Mouse (Mus musculus) liver, embryonic 11.5 days (tissue): ENCODE results near the gene Astn2. TPM values are rescaled to one million over a fixed set of nuclear protein-coding genes. Genes with fewer than 3 reads are reported as not detected.

Experiments used
- ATAC-seq: fragments of 200-750 bp; cut with Nextera tagmentation; replicated peaks from 2 replicates; pipeline ENCODE4 v1.8.0; 2017; ENCODE audit warnings: moderate number of reproducible peaks, mild to moderate bottlenecking, moderate TSS enrichment, moderate library complexity; ENCODE audit not compliant: low FRiP score
- DNase-seq: peaks from one replicate; pipeline ENCODE4 v3.0.0-alpha.2; 2017; ENCODE audit warnings: low spot score
- H3K27ac ChIP-seq: fragments of 300-500 bp; sonication (generic); 2 replicates; pipeline ENCODE4 v1.5.1; 2014; ENCODE audit warnings: mild to moderate bottlenecking, low read depth, low read length, control low read depth
- H3K27me3 ChIP-seq: fragments of 300-500 bp; sonication (generic); replicated peaks from 2 replicates; pipeline ENCODE4 v1.6.1; 2014; ENCODE audit warnings: low read length, mixed read lengths; ENCODE audit not compliant: control insufficient read depth, insufficient read depth
- H3K36me3 ChIP-seq: fragments of 300-500 bp; sonication (generic); 2 replicates; pipeline ENCODE4 v1.6.1; 2014; ENCODE audit warnings: mild to moderate bottlenecking, low read length, moderate library complexity, mixed read lengths; ENCODE audit not compliant: control insufficient read depth, insufficient read depth
- H3K4me1 ChIP-seq: fragments of 300-500 bp; sonication (generic); replicated peaks from 2 replicates; pipeline ENCODE4 v1.6.1; 2014; ENCODE audit warnings: low read length, mixed read lengths; ENCODE audit not compliant: control insufficient read depth, insufficient read depth
- H3K4me2 ChIP-seq: fragments of 300-500 bp; sonication (generic); 2 replicates; pipeline ENCODE4 v1.6.1; 2014; ENCODE audit warnings: mild to moderate bottlenecking, control low read depth, moderate library complexity
- H3K4me3 ChIP-seq: fragments of 300-500 bp; sonication (generic); 2 replicates; pipeline ENCODE4 v1.5.1; 2014; ENCODE audit warnings: low read depth, low read length, control low read depth
- H3K9ac ChIP-seq: fragments of 300-500 bp; sonication (generic); 2 replicates; pipeline ENCODE4 v1.6.1; 2014; ENCODE audit warnings: low read depth, low read length, control low read depth
- H3K9me3 ChIP-seq: fragments of 300-500 bp; sonication (generic); 2 replicates; pipeline ENCODE4 v1.6.1; 2016; ENCODE audit warnings: low read length, inconsistent platforms, mixed read lengths; ENCODE audit not compliant: control insufficient read depth
- WGBS: fragments of 180-500 bp; shearing (Covaris S2); extraction: QIAGEN DNeasy Blood & Tissue Kit; methylation state at CpG from one replicate; pipeline ENCODE4 v1.1.7; 2014; 5-methylcytosine and 5-hydroxymethylcytosine counted together
- polyA plus RNA-seq: library from polyadenylated mRNA; unstranded; fragments of >200 nt; fragmentation: Nextera tagmentation; extraction: Ambion mirVana; gene quantifications from 2 replicates; pipeline ENCODE4 v1.2.1, GENCODE M21; 2014

Astn2 gene
- polyA plus RNA-seq, 1 experiment from 2014 or later = 0.05 TPM

- Histone ChIP-seq H3K27me3 (no peaks in the 10 kb centered on the region), H3K4me1 (no peaks in the 10 kb centered on the region), H3K4me2 (no peak overlapping the region), H3K4me3 (no peak overlapping the region), H3K27ac (no peak overlapping the region), H3K36me3 (peaks cover 15% of the 10 kb centered on the region; the same call in 1 of the 2 replicates), H3K9ac (no peak overlapping the region), H3K9me3 (no peaks in the 10 kb centered on the region)
- DNase-seq (no peak), ATAC-seq (no peak)
- WGBS = 82% methylated on average over 3 of the region's 3 CpGs
Observed at GRCm38 (mm10) chr4:65620125-65620524, 784.3 kb downstream of the Astn2 start.

GRCm38 (mm10) chr4:65613135-65613534 lies 791.3 kb downstream of the Astn2 start:
- Histone ChIP-seq H3K9me3 (no peaks in the 10 kb centered on the region), H3K36me3 (peaks cover 33% of the 10 kb centered on the region), H3K4me3 (no peak overlapping the region), H3K4me2 (no peak overlapping the region), H3K27me3 (no peaks in the 10 kb centered on the region), H3K27ac (no peak overlapping the region), H3K9ac (no peak overlapping the region), H3K4me1 (no peaks in the 10 kb centered on the region; the same call in 1 of the 2 replicates)
- DNase-seq (no peak), ATAC-seq (no peak)
- WGBS = 95% methylated on average over 14 of the region's 14 CpGs

- Histone ChIP-seq H3K9me3 (no peaks in the 10 kb centered on the region), H3K4me3 (no peak overlapping the region), H3K27me3 (no peaks in the 10 kb centered on the region), H3K27ac (no peak overlapping the region), H3K9ac (no peak overlapping the region), H3K4me1 (peaks cover 16% of the 10 kb centered on the region), H3K36me3 (peaks cover 25% of the 10 kb centered on the region), H3K4me2 (no peak overlapping the region)
- WGBS = 91% methylated on average over 6 of the region's 6 CpGs
- DNase-seq (no peak), ATAC-seq (no peak)
Observed at GRCm38 (mm10) chr4:65610896-65611295, 793.5 kb downstream of the Astn2 start.

DNA sequence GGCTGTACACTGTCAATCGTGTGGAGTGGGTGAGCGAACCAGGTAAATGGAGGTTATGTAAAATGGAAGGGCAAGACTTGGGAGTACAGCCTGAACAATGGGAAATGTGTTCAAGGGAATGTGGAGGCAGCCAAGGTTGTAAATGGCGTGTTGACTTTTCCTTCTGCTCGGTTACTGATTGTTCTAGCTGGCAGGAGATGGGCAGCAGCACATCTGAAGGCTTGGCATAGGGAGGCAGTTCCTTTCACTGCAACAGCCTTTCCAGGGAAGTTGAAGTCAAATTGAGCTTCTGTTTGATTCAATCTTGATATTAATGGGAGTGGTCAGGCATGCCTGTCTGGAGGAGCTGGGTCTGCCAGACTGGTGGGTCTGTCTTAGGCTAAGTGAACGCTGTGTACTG lies 794.1 kb downstream of the Astn2 start:
- Histone ChIP-seq H3K4me1 (peaks cover 20% of the 10 kb centered on the region), H3K9me3 (no peaks in the 10 kb centered on the region), H3K27me3 (no peaks in the 10 kb centered on the region), H3K4me2 (no peak overlapping the region), H3K4me3 (no peak overlapping the region), H3K36me3 (peaks cover 21% of the 10 kb centered on the region), H3K9ac (no peak overlapping the region), H3K27ac (no peak overlapping the region)
- DNase-seq (no peak), ATAC-seq (no peak)
- whole genome bisulfite sequencing = 79% methylated on average over 5 of the region's 5 CpGs

GRCm38 (mm10) chr4:65608112-65608511 lies 796.3 kb downstream of the Astn2 start:
- Histone ChIP-seq H3K36me3 (peaks cover 2% of the 10 kb centered on the region; the same call in 1 of the 2 replicates), H3K9me3 (no peaks in the 10 kb centered on the region), H3K9ac (no peak overlapping the region), H3K27ac (no peak overlapping the region), H3K4me1 (peaks cover 22% of the 10 kb centered on the region), H3K27me3 (no peaks in the 10 kb centered on the region), H3K4me3 (no peak overlapping the region), H3K4me2 (no peak overlapping the region)
- 78% methylated on average over 4 of the region's 4 CpGs for WGBS
- DNase-seq = no peak
- ATAC-seq = no peak

DNA sequence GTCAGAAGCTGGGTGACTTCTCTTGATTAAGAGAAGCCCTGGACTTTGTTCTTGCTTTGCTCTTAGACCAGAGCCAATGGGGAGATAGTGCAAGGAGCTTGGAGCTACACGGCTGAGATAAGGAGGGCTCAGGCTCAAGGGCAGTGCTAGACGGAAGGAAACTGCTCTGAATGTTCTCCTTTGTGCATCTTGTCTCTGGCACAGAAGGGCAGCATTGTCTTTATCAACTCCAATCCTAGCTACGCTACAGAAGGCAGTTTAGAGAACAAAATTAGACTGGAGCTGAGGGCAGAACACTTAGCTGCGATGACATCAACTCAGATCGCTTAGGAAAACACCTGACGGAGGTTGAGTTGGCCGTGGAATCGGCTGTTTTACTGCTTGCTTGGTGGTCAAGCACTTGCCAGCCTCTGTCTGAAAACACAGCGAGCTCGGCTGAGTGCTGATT lies 797.2 kb downstream of the Astn2 start:
- ATAC-seq = peak; percentile 77
- H3K27me3 ChIP-seq = no peaks in the 10 kb centered on the region

DNA sequence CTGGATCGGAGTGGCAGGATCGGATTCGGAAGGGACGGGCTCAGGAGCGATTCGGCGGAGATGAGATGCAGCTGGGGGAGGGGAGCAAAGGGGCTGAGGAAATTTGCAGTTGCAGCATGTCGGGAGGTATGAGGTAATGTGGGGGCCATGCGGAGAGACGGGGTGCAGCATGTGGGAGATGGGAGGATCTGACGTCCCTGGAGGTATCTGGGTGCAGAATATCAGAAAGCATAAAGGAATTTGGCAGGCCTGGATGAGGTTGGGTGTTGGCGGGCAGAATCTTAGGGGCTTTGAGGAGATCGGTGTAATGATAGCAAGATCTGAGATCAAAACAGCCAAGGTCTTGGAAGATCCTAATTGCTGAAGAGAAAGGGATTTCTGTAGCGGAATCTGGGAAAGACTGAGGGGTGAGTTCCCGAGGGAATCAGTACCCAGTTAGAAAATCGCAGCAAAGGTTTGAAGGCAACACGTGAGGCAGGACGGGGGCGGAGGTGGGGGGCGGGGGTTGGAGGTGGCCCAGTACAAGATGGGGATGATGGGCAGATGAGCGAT lies 799.2 kb downstream of the Astn2 start:
- Histone ChIP-seq H3K27ac (no peak overlapping the region), H3K4me1 (peaks cover 22% of the 10 kb centered on the region), H3K9ac (peak overlapping the region; percentile 69), H3K27me3 (no peaks in the 10 kb centered on the region), H3K4me3 (peak overlapping the region; percentile 75), H3K4me2 (peak overlapping the region; percentile 86), H3K9me3 (no peaks in the 10 kb centered on the region), H3K36me3 (no peaks in the 10 kb centered on the region)
- ATAC-seq (peak; percentile 45), DNase-seq (no peak)
- under 1% methylated on average over 21 of the region's 21 CpGs for WGBS

More for the DNA sequence above, 797.2 kb downstream of the Astn2 start:
- DNase-seq = peak; percentile 33
- Histone ChIP-seq H3K4me1 (peaks cover 22% of the 10 kb centered on the region), H3K9me3 (no peaks in the 10 kb centered on the region), H3K27ac (no peak overlapping the region), H3K9ac (no peak overlapping the region), H3K4me2 (peak overlapping the region; percentile 50), H3K4me3 (no peak overlapping the region), H3K36me3 (no peaks in the 10 kb centered on the region)
- WGBS = 55% methylated on average over 10 of the region's 10 CpGs

- peak within 1 kb of the TSS; percentile 69 for H3K9ac ChIP-seq
- no peaks in the 10 kb centered on the region for H3K27me3 ChIP-seq
- H3K36me3 ChIP-seq = no peaks in the 10 kb centered on the region
- peak; percentile 93 for ATAC-seq
- H3K4me2 ChIP-seq = peak within 1 kb of the TSS; percentile 86
- H3K4me3 ChIP-seq = peak within 1 kb of the TSS; percentile 75
- WGBS = 4% methylated on average over 33 of the region's 33 CpGs
- DNase-seq = peak; percentile 97
- H3K27ac ChIP-seq = no peak within 1 kb of the TSS
- H3K9me3 ChIP-seq = no peaks in the 10 kb centered on the region
- H3K4me1 ChIP-seq = peaks cover 22% of the 10 kb centered on the region
Observed at GRCm38 (mm10) chr4:65604504-65605150, 799.8 kb downstream of the Astn2 start, which contains the start of gene Trim32. Gene Trim32 (plus strand): TSS chr4:65604986.
